Mouse (Mus musculus) MEL (cell line): ENCODE data around the gene Nudt8. TPM values are rescaled to one million over a fixed set of nuclear protein-coding genes. Genes with fewer than 3 reads are reported as not detected.
"Not testable (repeated sequence)": the region's sequence is repeated elsewhere in the genome, so short reads cannot be mapped to it uniquely, and the experiment has no call there.

ENCODE experiments used
- DNase-seq: peaks from one replicate; pipeline ENCODE4 v3.0.0; 2011; ENCODE audit warnings: low read depth, low spot score
- H3K27ac ChIP-seq: 2 replicates; pipeline ENCODE4 v1.5.1; 2012; ENCODE audit warnings: low read depth, mild to moderate bottlenecking, control low read depth, low read length, moderate library complexity; ENCODE audit not compliant: control insufficient read depth
- H3K27me3 ChIP-seq, 2 experiments: fragments of 150-350 bp in 1 of 2; sonication (generic) in 1 of 2; 2 replicates each; pipeline ENCODE4 v1.6.1; 2012; ENCODE audit warnings: low read length in 2 of 2, mild to moderate bottlenecking in 2 of 2, improper control_type of control experiment in 1 of 2, moderate library complexity in 1 of 2; ENCODE audit not compliant: insufficient read depth in 2 of 2, control insufficient read depth in 1 of 2
- H3K36me3 ChIP-seq, 2 experiments: 2 replicates each; pipeline ENCODE4 v1.6.1; 2012 to 2014; ENCODE audit warnings: low read length in 2 of 2, improper control_type of control experiment in 1 of 2, inconsistent platforms in 1 of 2, mild to moderate bottlenecking in 1 of 2; ENCODE audit not compliant: insufficient read depth in 2 of 2, control insufficient read depth in 1 of 2
- H3K4me1 ChIP-seq, 2 experiments: fragments of 150-350 bp in 1 of 2; sonication (generic) in 1 of 2; 2 replicates each; pipeline ENCODE4 v1.6.1; 2012; ENCODE audit warnings: low read length in 2 of 2, improper control_type of control experiment in 1 of 2, mild to moderate bottlenecking in 1 of 2; ENCODE audit not compliant: insufficient read depth in 2 of 2, control insufficient read depth in 1 of 2
- H3K4me3 ChIP-seq, 2 experiments: fragments of 150-350 bp in 1 of 2; sonication (generic) in 1 of 2; 2 replicates each; pipeline ENCODE4 v1.5.1; 2012; ENCODE audit warnings: low read depth in 2 of 2, low read length in 2 of 2, mild to moderate bottlenecking in 2 of 2, moderate library complexity in 2 of 2, control low read depth in 1 of 2, improper control_type of control experiment in 1 of 2; ENCODE audit not compliant: control insufficient read depth in 1 of 2, insufficient read depth in 1 of 2
- H3K79me2 ChIP-seq: 2 replicates; pipeline ENCODE4 v1.6.1; 2012; ENCODE audit warnings: mild to moderate bottlenecking, low read length, moderate library complexity; ENCODE audit not compliant: control insufficient read depth, poor library complexity, insufficient read depth
- H3K9ac ChIP-seq: 2 replicates; pipeline ENCODE4 v1.6.1; 2012; ENCODE audit warnings: low read depth, mild to moderate bottlenecking, control low read depth, low read length, moderate library complexity; ENCODE audit not compliant: control insufficient read depth, poor library complexity, severe bottlenecking
- H3K9me3 ChIP-seq: fragments of 150-350 bp; sonication (generic); replicated peaks from 2 replicates; pipeline ENCODE4 v1.6.1; 2012; ENCODE audit warnings: mild to moderate bottlenecking, low read length, improper control_type of control experiment, moderate library complexity; ENCODE audit not compliant: insufficient read depth
- E2F4 ChIP-seq: IDR thresholded peaks from 2 replicates; pipeline ENCODE4 v1.6.1; 2011; ENCODE audit warnings: low read depth, low read length, improper control_type of control experiment, borderline replicate concordance
- EP300 ChIP-seq, 2 experiments: IDR thresholded peaks; 2 replicates each; pipeline ENCODE4 v1.6.1; 2011; ENCODE audit warnings: improper control_type of control experiment in 2 of 2, low read length in 2 of 2, low read depth in 1 of 2, mild to moderate bottlenecking in 1 of 2
- JUND ChIP-seq: IDR thresholded peaks from 2 replicates; pipeline ENCODE4 v1.6.1; 2011; ENCODE audit warnings: low read depth, mild to moderate bottlenecking, improper control_type of control experiment, low read length
- MAX ChIP-seq: IDR thresholded peaks from 2 replicates; pipeline ENCODE4 v1.6.1; 2011; ENCODE audit warnings: low read length, improper control_type of control experiment
- MAZ ChIP-seq: IDR thresholded peaks from 2 replicates; pipeline ENCODE4 v1.6.1; 2012; ENCODE audit warnings: low read depth, mild to moderate bottlenecking, inconsistent platforms, low read length, improper control_type of control experiment
- MXI1 ChIP-seq: IDR thresholded peaks from 2 replicates; pipeline ENCODE4 v1.6.1; 2011; ENCODE audit warnings: mild to moderate bottlenecking, low read depth, low read length, improper control_type of control experiment
- MYB ChIP-seq: IDR thresholded peaks from 2 replicates; pipeline ENCODE4 v1.6.1; 2011; ENCODE audit warnings: mild to moderate bottlenecking, low read depth, low read length, improper control_type of control experiment
- MYC ChIP-seq: IDR thresholded peaks from 2 replicates; pipeline ENCODE4 v1.6.1; 2011; ENCODE audit warnings: low read depth, mild to moderate bottlenecking, low read length, improper control_type of control experiment, moderate library complexity
- NELFE ChIP-seq: IDR thresholded peaks from 2 replicates; pipeline ENCODE4 v1.6.1; 2011; ENCODE audit warnings: low read depth, low read length, improper control_type of control experiment
- NRF1 ChIP-seq: IDR thresholded peaks from 2 replicates; pipeline ENCODE4 v1.6.1; 2014; ENCODE audit warnings: low read depth, mild to moderate bottlenecking, inconsistent platforms, low read length, improper control_type of control experiment, moderate library complexity; ENCODE audit not compliant: poor library complexity, insufficient read depth, severe bottlenecking
- RCOR1 ChIP-seq: IDR thresholded peaks from 2 replicates; pipeline ENCODE4 v1.6.1; 2012; ENCODE audit warnings: low read depth, mild to moderate bottlenecking, inconsistent platforms, low read length, improper control_type of control experiment
- SMC3 ChIP-seq: IDR thresholded peaks from 2 replicates; pipeline ENCODE4 v1.6.1; 2011; ENCODE audit warnings: low read depth, low read length, improper control_type of control experiment
- TCF12 ChIP-seq: IDR thresholded peaks from 2 replicates; pipeline ENCODE4 v1.6.1; 2014; ENCODE audit warnings: low read depth, mild to moderate bottlenecking, inconsistent platforms, low read length, improper control_type of control experiment, moderate library complexity
- USF1 ChIP-seq: IDR thresholded peaks from 2 replicates; pipeline ENCODE4 v1.6.1; 2014; ENCODE audit warnings: low read depth, mild to moderate bottlenecking, inconsistent platforms, low read length, improper control_type of control experiment, moderate library complexity
- ZC3H11A ChIP-seq: IDR thresholded peaks from 2 replicates; pipeline ENCODE4 v1.6.1; 2012; ENCODE audit warnings: low read depth, mild to moderate bottlenecking, inconsistent platforms, low read length, improper control_type of control experiment
- polyA plus RNA-seq, 2 experiments: library from polyadenylated mRNA; stranded (reverse) in 1 of 2; unstranded in 1 of 2; fragments of >175 nt in 1 of 2; fragments of >200 nt in 1 of 2; gene quantifications; 2 replicates each; pipeline versions ENCODE4 v1.2.1 to v1.2.4; 2012; ENCODE audit warnings: low replicate concordance in 2 of 2, low read depth in 1 of 2; ENCODE audit not compliant: insufficient read length in 2 of 2, insufficient read depth in 1 of 2, missing spikeins in 1 of 2
- total RNA-seq: library from RNA; depleted of rRNA; stranded (reverse); fragments of 300-350 nt; gene quantifications from 2 replicates; pipeline ENCODE4 v1.2.3, GENCODE M21; 2012

Nudt8 gene
- total and polyA plus RNA-seq, 3 experiments = 58.1 to 71.5 TPM; not detected in 1

DNA sequence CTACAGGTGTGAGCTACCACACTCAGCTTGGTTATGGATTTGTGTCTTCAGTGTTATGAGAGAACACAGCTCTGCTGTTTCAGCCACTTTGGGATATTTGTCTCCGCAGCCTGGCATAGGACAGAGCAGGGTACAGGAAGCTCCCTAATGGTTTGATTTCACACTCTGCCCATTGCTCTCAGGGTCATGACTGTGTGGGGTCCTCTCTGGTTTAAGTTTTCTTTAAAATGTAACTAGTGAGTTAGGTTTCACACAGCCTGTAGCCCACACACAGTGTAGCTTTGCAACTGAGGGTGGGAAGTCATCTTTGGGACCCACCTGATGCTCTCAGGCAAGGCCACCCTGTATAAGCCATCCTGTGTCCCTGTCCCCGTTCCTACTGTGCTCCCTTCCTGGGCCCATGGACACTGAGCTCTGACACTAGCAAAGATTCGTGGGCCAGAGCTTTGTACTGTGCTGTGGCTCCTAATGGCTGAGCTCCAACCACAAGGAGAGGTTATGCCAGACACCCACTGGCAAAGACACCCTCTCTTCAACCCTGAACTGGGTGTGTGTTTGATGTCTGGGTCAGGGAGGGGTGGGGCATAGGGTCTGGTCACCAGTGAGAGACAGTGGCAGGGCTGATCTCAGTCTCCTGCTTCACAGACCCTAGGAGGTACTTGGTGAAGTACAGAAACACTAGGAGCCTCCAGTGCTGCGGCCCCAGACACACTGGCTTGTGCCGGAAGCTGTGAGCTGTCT is 42.9 kb upstream of the Nudt8 start:
- H3K4me1 ChIP-seq, DNase-seq: not testable (repeated sequence)

DNA sequence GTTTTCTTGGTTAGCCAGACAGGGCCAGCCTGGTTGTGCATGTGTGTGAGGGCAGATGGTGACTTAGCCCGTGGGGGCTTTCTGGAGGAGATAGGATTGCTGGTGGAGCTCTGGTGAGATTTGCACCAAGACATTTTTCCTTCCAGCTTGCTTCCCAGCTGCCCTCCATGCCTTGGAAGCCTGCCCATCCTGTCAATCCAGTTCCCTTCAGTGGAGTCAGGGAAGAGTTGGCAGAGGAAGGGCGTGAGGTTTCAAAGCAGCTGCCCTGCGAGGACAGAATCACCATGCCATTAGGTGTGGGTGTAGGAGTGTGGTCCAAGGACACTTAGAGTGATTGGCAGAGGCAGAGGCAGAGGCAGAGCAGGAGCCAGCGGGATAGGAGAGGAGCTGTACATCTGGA is 41.9 kb upstream of the Nudt8 start, which contains the start of gene Aldh3b3:
TSS of gene Aldh3b3 (plus strand) at position 176 of the 400 bp plus-strand sequence.
- 0 out of 4 replicates have a peak, but pooled peaks cover 0 to 3% of the 10 kb centered on the region in 2 experiments for H3K36me3 ChIP-seq
- H3K79me2 ChIP-seq = no peaks in the 10 kb centered on the region
- TF ChIP-seq ZC3H11A (no peak), NRF1 (no peak), MAX (no peak)
- H3K27me3 ChIP-seq = 0 out of 4 replicates have a peak, but pooled peaks cover 0 to 2% of the 10 kb centered on the region in 2 experiments
- H3K9ac ChIP-seq = no peak within 1 kb of the TSS
- no peak within 1 kb of the TSS for H3K4me3 ChIP-seq
- no peaks in the 10 kb centered on the region for H3K9me3 ChIP-seq
- DNase-seq = no peak
- peaks cover 3 to 4% of the 10 kb centered on the region in 2 experiments; a peak in 1 of 4 replicates for H3K4me1 ChIP-seq
- no peak within 1 kb of the TSS for H3K27ac ChIP-seq

More for the DNA sequence above, 42.9 kb upstream of the Nudt8 start:
- H3K36me3 ChIP-seq, H3K9ac ChIP-seq, H3K79me2 ChIP-seq, H3K9me3 ChIP-seq, H3K27me3 ChIP-seq, H3K27ac ChIP-seq, H3K4me3 ChIP-seq: not testable (repeated sequence)

- H3K36me3 ChIP-seq = 0 out of 4 replicates have a peak, but pooled peaks cover 0 to 3% of the 10 kb centered on the region in 2 experiments
- H3K27me3 ChIP-seq = 0 out of 4 replicates have a peak, but pooled peaks cover 0 to 2% of the 10 kb centered on the region in 2 experiments
- H3K9me3 ChIP-seq = no peaks in the 10 kb centered on the region
- H3K27ac ChIP-seq = no peak overlapping the region
- no peak overlapping the region for H3K4me3 ChIP-seq
- no peaks in the 10 kb centered on the region for H3K79me2 ChIP-seq
- H3K4me1 ChIP-seq = peaks cover 3 to 4% of the 10 kb centered on the region in 2 experiments; a peak in 1 of 4 replicates
- no peak for DNase-seq
- TF ChIP-seq SMC3 (no peak), JUND (no peak), MXI1 (no peak), MYC (no peak), NELFE (no peak), ZC3H11A (no peak), NRF1 (no peak), EP300 (IDR thresholded peaks at IDR 0.05; ENCODE audit: low read depth in 1 of 2, low read length in 2 of 2) (no peak), MYB (no peak), USF1 (no peak), MAX (no peak), TCF12 (no peak), RCOR1 (no peak), MAZ (no peak), E2F4 (no peak)
- H3K9ac ChIP-seq = no peak overlapping the region
Observed at GRCm38 (mm10) chr19:3959030-3959429, 41.4 kb upstream of the Nudt8 start.
